Mouse (Mus musculus): ENCODE data around the gene Hdgfl2.
"Not testable (repeated sequence)": the region's sequence is repeated elsewhere in the genome, so short reads cannot be mapped to it uniquely, and the experiment has no call there.

Hdgfl2 gene

DNA sequence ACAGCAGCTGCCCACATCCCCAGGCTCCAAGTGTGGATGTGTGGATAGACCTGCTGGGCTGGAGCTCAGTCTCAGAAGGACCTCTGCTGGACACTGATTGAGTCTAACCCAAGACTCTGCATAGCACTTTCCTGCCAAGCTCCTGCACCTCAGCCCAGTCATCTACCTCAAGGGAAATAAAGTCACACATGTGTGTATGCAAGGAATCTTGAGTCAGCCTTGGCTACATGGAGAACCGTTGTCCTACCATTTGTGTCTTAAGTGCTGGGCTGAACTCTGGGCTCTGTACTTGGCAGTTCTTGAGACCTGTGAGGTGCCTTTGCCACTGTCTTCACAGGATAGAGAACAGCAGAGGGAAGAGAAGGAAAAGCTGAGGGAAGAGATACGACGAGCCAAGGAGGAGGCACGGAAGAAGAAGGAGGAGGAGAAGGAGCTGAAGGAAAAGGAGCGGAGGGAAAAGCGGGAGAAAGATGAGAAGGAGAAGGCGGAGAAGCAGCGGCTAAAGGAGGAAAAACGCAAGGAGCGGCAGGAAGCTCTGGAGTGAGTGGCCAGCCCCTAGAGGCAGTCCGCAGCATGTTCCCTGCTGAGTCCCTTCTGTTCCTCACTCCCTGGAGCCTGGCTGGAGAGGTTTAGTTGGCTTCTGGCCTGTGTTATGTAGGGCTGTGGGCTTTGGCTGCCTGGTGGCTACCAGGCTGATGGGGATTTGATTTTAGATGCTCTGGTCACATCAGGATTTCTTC lies 21.9 kb upstream of the Hdgfl2 start:
- in situ Hi-C loops (cut with MboI, MseI) = no loop called here

DNA sequence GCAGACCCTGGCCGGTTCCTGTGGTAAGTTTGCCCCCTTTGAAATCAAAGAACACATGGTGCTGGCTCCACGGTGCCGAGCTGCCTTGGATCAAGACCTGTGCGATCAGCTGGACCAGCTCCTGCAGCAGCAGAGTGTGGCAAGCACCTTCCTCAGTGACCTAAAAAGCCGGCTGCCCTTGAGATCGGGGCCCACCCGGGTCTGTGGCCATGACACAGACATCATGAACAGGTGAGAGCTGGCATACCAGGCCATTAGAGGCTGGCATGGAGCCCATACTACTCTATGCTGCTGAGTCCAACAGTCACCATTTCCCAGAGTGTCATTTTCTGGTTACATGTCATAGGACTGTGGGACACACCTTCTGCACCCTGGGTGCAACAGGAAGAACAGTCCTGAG lies 17.4 kb upstream of the Hdgfl2 start:
- in situ Hi-C loops (cut with MboI, MseI) = no loop called here

DNA sequence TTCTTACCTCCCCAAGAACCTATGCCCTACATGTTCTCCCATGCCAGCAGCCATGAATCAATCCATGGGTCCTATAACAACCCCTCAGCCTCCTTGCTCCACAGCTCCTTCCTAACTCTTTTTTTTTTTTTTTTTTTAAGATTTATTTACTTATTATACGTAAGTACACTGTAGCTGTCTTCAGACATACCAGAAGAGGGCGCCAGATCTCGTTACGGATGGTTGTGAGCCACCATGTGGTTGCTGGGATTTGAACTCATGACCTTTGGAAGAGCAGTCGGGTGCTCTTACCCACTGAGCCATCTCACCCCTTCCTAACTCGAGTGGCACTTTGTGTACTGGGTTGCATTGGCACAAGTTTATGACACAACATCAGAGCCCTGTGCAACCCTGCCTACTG lies 13.7 kb upstream of the Hdgfl2 start:
- in situ Hi-C loops (cut with MboI, MseI) = not testable (repeated sequence)

GRCm38 (mm10) chr17:56066451-56066850 lies 13.0 kb upstream of the Hdgfl2 start:
- in situ Hi-C loops (cut with MboI, MseI) = no loop called here

GRCm38 (mm10) chr17:56069066-56069465 lies 10.4 kb upstream of the Hdgfl2 start:
- in situ Hi-C loops (cut with MboI, MseI) = no loop called here

GRCm38 (mm10) chr17:56071126-56071525 lies 8.3 kb upstream of the Hdgfl2 start:
- in situ Hi-C loops (cut with MboI, MseI) = no loop called here

GRCm38 (mm10) chr17:56072243-56072642 lies 7.2 kb upstream of the Hdgfl2 start:
- in situ Hi-C loops (cut with MboI, MseI) = no loop called here

GRCm38 (mm10) chr17:56074097-56074826 lies 5.2 kb upstream of the Hdgfl2 start:
- in situ Hi-C loops (cut with MboI, MseI) = no loop called here

GRCm38 (mm10) chr17:56074827-56075208 lies 4.6 kb upstream of the Hdgfl2 start, which contains the start of gene Ubxn6:
Ubxn6 (minus strand) TSS chr17:56075028.
- in situ Hi-C loops (cut with MboI, MseI) = no loop called here

DNA sequence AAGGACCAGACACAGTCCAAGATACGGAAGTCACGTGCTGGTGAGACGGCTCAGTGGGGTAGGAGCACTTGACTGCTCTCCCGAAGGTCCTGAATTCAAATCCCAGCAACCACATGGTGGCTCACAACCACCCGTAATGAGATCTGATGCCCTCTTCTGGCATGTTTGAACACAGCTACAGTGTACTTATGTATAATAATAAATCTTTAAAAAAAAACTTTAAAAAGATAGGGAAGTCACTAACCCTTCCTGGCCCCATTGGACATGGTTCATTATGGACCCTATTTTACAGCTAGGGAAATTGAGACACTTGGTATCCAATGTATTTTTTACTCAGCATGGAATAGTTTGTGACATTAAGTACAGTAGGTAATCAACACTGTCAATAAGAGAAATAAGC lies 1.9 kb upstream of the Hdgfl2 start:
- in situ Hi-C loops (cut with MboI, MseI) = no loop called here

GRCm38 (mm10) chr17:56078361-56078760 lies 1.1 kb upstream of the Hdgfl2 start:
- in situ Hi-C loops (cut with MboI, MseI) = not testable (repeated sequence)

GRCm38 (mm10) chr17:56079921-56080320 lies 487 bp downstream of the Hdgfl2 start:
- in situ Hi-C loops (cut with MboI, MseI) = no loop called here

- in situ Hi-C loops (cut with MboI, MseI) = no loop called here
Observed at GRCm38 (mm10) chr17:56080781-56081585, 1.5 kb downstream of the Hdgfl2 start.

GRCm38 (mm10) chr17:56092312-56092711 lies 12.9 kb downstream of the Hdgfl2 start:
- in situ Hi-C loops (cut with MboI, MseI) = no loop called here

- in situ Hi-C loops (cut with MboI, MseI) = no loop called here
Observed at GRCm38 (mm10) chr17:56092794-56093193, 13.4 kb downstream of the Hdgfl2 start.

GRCm38 (mm10) chr17:56096883-56097282 lies 17.4 kb downstream of the Hdgfl2 start:
- in situ Hi-C loops (cut with MboI, MseI) = no loop called here

DNA sequence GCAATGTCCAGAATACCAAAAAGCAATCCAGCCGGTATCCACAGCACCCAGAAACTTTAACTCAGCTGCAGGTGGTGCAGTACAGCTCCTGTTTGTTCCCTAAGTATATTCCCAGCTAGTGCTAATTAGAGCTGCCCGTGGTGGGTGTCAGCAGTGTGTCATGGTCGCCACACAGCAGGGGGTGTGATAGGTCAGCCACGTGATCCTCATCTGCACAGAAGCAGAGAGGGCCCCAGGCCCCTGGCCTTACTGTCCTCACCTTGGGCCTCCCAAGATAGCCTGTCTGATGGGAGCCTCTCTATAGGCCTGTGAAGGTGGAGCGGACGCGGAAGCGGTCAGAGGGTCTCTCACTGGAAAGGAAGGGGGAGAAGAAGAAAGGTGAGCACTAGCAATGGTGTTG lies 18.7 kb downstream of the Hdgfl2 start:
- in situ Hi-C loops (cut with MboI, MseI) = no loop called here

GRCm38 (mm10) chr17:56098711-56099572 lies 19.5 kb downstream of the Hdgfl2 start:
- in situ Hi-C loops (cut with MboI, MseI) = no loop called here

DNA sequence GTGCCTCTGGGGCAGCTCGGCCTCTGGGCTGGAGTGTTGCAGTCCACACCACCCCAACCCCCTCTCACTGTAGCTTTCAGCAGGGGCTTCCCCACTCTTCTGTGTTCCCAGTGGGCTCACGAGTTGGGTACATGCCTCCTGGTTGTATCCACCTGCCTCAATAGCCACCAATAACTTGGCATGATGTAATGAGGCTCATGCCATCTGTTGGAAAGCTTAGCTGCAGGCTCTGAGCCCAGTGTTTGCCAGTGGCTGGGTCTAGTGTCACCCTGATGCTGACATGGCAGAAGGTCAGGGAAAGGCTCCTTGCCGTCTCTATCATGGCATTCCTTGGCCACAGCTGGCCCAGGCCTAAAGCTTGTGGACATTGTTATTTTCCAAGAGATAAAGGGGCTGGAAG lies 21.4 kb downstream of the Hdgfl2 start:
- in situ Hi-C loops (cut with MboI, MseI) = no loop called here

GRCm38 (mm10) chr17:56102158-56102557 lies 22.7 kb downstream of the Hdgfl2 start:
- in situ Hi-C loops (cut with MboI, MseI) = no loop called here

- in situ Hi-C loops (cut with MboI, MseI) = no loop called here
Observed at GRCm38 (mm10) chr17:56102927-56103326, 23.5 kb downstream of the Hdgfl2 start.
